Mouse (Mus musculus): ENCODE measurements around the gene Mul1.

The Mul1 gene

DNA sequence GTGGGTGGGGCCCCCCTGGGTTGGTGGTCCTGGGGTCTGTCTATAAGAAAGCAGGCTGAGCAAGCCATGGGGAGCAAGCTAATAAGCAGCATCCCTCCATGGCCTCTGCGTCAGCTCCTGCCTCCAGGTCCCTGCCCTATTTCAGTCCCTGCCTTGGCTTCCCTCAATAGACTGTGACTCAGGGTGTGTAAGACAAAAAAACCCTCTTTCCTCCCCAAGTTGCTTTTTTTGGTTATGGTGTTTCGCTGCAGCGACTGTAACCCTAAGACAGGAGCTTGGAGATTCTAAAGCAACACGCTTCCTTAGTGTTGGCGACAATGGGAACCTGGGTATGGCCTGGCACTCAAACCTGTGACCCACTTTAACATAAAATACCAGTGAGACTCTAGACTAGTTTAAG lies 27.0 kb downstream of the Mul1 start:
- DNase-seq (ENCODE audit: low spot score in 2 of 2) = no peak

DNA sequence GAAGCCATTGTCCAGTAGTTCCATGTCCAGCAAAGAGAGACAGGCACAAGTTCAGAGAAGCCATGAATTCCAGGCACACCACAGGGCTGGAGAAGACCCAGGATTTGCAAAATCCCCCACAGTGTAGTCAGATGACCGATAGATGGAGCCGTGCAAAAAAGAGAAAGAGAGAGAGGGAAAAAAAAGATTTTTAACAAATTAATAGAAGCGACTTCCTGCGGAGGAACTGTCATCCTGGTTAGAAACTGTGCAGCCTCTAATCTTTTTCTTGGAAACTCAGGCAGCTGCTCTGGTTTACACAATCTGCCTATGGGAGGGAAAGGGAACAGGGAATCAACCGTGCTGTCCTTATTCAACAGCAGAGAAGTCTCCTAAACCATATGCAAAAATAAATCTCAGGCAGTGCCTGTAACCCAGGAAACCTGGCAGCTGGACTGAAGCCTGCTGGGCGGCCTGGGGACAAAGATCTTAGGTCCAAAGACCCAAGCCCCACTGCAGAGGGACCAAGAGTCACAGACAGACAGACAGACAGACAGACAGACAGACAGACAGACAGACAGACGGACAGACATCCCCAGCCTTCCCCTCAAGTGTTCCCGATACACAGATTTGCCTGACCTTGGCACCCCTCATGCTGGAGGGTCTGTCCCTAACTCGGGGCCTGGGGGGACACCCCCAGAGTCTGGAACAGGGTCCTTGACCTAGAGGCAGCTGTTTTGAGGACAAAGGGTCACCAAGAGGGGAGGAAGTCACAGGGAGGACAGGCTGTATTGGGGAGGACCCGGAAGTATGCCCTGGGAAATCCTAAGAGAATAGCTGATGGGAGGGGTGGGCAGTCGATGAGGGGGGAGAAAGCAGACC lies 28.7 kb downstream of the Mul1 start:
- peak; percentile 56 to 64 for DNase-seq (ENCODE audit: low spot score in 2 of 2)

DNA sequence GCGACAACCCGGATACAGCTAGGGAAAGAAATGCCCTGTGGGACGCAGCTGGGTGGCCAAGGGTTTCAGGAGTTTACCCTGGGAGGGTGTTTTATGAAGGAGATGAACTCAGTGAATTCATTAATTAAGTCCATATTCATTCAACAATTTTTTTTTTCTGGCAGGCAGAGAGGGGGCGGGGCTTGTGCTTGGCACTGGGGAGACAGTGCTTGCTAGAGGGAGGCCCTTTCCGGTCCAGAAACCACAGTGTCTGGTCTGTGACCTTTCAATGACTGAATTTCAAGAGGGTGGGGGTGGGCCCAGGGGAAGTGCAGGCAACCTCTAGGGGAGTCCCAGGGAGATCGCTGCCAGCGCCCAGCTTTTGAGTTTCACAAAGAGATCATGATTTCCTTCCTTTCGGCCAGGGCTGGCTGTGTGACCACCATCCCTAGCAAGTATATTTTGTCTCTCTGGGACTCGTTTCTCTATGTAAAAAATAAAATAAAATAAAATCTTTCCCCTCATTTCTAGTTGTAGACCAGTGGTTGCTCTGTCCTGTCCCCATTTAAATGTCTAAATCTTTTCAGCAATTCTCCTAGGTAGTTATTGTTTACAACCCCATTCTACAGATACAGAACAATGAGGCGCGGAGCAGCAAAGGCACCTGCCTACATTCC lies 29.5 kb downstream of the Mul1 start:
- DNase-seq (ENCODE audit: low spot score in 2 of 2) = peak; percentile 72 to 82

DNA sequence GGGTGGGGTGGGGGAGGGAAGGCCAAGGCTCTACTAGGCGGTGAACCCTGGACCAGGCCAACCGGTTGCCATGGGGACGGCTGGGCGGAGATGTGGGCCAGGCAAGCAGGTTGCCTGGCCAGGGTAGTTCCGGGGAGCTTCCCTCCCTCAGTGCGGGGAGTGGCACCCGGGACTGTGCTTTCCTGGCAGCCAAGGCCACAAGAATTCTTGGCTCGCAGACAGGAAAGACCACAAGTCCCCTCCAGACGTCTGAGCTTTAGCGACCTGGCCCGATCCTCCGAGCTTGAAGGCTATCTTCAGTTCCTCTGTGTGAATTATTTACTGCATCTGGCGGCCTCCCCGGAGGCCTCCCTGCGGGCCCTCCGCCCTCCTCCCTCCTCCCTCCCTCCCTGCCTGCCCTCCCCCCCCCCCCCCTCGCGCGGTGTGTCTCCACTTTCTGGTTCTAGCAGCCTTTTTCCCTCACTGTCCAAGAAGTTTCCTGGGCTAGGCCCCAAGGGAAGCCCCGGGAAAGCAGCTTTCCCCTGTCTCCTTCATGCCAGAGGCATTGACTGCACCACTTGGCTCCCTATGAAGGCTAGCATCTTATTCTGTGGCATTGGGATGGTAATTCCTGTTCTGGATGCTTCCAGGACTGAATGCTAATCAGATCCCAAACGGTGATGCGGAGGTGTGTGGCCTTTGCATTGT lies 30.3 kb downstream of the Mul1 start:
- peak; percentile 72 to 75 for DNase-seq (ENCODE audit: low spot score in 2 of 2)

GRCm38 (mm10) chr4:138465446-138465845 lies 31.0 kb downstream of the Mul1 start:
- no peak for DNase-seq (ENCODE audit: low spot score in 2 of 2)

DNA sequence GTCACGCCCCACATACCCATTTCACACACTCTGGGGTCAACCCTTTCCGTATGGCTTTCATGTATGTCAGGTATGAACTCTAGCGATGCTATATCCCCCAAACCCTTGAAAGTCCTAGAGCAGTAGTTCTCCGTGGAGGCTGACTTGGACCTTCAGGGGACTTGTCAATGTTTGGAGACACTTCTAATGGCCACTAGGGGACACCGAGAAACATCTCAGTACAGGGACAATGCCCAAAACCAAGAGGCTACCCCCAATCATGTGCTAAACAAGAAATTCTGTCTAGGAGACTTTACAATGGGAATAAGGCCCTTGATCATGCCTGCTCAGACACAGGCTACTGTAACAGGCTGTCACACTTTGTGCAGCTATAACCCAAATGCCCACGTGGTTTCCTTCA lies 32.2 kb downstream of the Mul1 start:
- DNase-seq (ENCODE audit: low spot score in 2 of 2) = no peak

GRCm38 (mm10) chr4:138467451-138467850 lies 33.0 kb downstream of the Mul1 start:
- no peak for DNase-seq (ENCODE audit: low spot score in 2 of 2)

- no peak for DNase-seq (ENCODE audit: low spot score in 2 of 2)
Measured at GRCm38 (mm10) chr4:138469080-138469479, 34.6 kb downstream of the Mul1 start.

- DNase-seq (ENCODE audit: low spot score in 2 of 2) = no peak
Measured at GRCm38 (mm10) chr4:138471241-138471640, 36.8 kb downstream of the Mul1 start.

DNA sequence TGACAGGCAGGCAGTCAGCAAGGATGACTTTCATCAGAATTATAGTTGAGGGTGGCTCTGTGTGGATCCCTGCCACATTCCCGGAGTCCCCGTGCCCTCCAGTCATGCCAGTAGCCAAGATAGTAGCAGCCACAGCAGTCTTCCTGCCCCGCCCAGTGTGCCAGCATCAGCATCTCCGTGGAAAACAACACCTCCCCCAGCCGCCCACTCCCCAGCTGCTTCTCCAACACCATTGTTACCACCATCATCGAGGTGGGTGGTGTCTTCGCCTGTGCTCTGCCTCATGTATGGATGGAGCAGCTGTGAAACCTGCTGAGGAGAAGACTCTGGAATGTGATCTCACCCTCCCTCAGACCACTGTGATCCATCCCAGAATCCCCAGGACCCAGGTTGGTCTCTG lies 45.1 kb downstream of the Mul1 start:
- DNase-seq (ENCODE audit: low spot score in 2 of 2) = no peak

GRCm38 (mm10) chr4:138480962-138481361 lies 46.5 kb downstream of the Mul1 start:
- DNase-seq (ENCODE audit: low spot score in 2 of 2) = no peak

DNA sequence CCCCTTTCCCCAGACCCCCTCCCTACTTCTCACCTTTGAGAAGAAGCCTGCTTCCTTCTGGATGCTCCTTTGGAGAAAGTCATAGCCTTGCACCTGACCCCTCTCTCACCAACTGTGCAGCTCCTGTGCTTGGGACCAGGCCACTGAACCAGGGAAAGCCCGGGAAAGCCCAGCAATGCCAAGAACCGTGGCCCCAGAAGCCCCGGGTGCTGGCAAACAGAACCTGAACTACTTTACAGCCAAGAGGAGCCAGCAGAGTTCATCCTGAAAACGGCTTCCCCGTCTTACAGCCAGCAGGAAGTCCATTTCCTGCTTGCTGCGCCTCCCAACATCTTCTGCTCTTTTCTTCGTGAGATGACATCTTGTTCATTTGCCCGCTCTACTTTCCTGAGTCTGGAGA lies 48.2 kb downstream of the Mul1 start:
- no peak for DNase-seq (ENCODE audit: low spot score in 2 of 2)

DNA sequence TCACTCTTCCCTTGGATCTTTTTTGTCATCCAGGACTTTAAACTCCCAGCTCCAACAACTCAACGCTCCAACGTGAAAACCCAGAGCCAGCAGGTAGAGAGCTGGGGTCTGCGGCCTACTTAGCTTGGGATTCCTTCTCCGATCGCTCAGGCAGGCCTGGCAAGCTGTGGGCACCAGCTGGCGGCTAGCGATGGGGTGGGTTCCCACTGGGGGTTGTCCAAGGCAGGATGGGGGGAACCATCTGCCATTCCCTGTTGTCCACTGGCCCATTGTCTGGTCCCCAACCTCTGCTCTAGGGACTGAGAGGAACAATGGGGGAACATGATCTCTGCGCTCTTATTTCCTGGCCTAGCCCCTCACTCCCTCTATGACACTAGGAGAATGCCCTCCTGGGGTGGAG lies 53.8 kb downstream of the Mul1 start:
- DNase-seq (ENCODE audit: low spot score in 2 of 2) = no peak

GRCm38 (mm10) chr4:138491088-138491487 lies 56.6 kb downstream of the Mul1 start:
- no peak for DNase-seq (ENCODE audit: low spot score in 2 of 2)

Data from frontal cortex, postnatal 10 days (tissue).